Mouse (Mus musculus): Measurements from ENCODE around the gene Cluap1. TPM values are rescaled to one million over a fixed set of nuclear protein-coding genes. Genes with fewer than 3 reads are reported as not detected.
A peak's percentile ranks its signal among the peaks of the same experiment; 100 is the strongest.

Cluap1 gene
- polyA plus RNA-seq (2016; fragmentation: Nextera tagmentation; extraction: Ambion mirVana), result 12.4 and 12.5 TPM in 2 replicates

DNA sequence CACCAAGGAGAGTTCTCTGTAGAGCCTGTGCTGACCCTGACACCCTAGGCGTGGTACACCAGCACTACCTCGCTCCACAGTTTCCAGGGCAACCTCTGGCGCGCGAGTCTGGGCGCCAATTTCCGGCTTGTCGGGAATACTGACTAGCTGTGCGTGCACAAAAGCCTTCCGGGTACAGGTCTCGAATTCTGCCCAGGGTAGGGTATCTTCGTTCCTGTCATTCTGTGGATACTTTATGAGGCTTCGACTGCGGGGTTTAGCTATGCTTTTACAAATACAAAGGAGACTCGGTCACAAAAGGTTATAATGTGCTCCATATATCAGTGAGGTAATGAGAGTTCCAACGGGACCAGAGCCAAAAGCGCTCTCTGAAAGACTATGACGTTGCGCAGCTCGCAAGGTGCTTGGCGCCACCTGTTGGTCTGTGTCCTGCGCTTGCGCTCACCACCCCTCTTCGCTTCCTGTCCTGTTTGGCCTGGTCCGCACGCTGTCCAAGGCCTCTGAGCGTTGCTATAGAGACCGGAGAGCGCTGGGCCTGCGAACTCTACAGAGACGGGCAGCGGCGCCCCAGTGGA, at the start of gene Cluap1, which contains the start of gene 1700037C18Rik:
Gene Cluap1 (plus strand): TSS at position 265 of the 575 bp plus-strand sequence.
Gene 1700037C18Rik (minus strand): TSS at position 153 of the 575 bp plus-strand sequence.
- Histone ChIP-seq H3K36me3 (peaks cover 50% of the 10 kb centered on the region), H3K4me2 (peak within 1 kb of the TSS; percentile 91), H3K4me1 (peaks cover 16% of the 10 kb centered on the region), H3K27ac (peak within 1 kb of the TSS; percentile 77), H3K9me3 (replicated peaks) (no peaks in the 10 kb centered on the region), H3K4me3 (peak within 1 kb of the TSS; percentile 76), H3K27me3 (replicated peaks) (no peaks in the 10 kb centered on the region), H3K9ac (peak within 1 kb of the TSS; percentile 82)
- ATAC-seq, result peak; percentile 96
- under 1% methylated on average over 33 of the region's 33 CpGs for WGBS (ENCODE audit: insufficient replicate concordance)

DNA sequence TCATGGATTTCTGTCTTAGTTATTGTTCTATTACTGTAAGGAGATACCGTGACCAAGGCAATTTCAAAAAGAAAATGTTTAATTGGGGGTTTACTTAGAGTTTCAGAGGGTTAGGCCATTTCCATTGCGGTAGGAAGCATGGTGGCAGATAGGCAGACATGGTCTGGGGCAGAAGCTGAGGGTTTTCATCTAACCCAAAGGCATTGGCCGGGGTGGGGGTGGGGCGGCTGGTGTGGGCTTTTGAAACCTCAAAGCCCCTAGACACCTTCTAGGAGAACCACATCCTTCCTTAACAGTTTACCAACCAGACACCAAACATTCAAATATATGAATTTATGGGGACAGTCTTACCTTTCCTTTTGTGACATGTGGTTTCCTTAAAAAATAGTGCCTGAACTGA, 49.3 kb upstream of the Cluap1 start:
- H3K4me1 ChIP-seq, result 0 out of 2 replicates have a peak, but pooled peaks cover 3% of the 10 kb centered on the region
- H3K36me3 ChIP-seq, result peaks cover 25% of the 10 kb centered on the region
- no peak for ATAC-seq
- no peaks in the 10 kb centered on the region for H3K27me3 ChIP-seq (replicated peaks)
- WGBS (ENCODE audit: insufficient replicate concordance), result 41% methylated on average over 4 of the region's 4 CpGs
- H3K9ac ChIP-seq, result no peak overlapping the region
- H3K27ac ChIP-seq, result no peak overlapping the region
- no peak overlapping the region for H3K4me3 ChIP-seq
- no peaks in the 10 kb centered on the region for H3K9me3 ChIP-seq (replicated peaks)
- H3K4me2 ChIP-seq, result no peak overlapping the region

DNA sequence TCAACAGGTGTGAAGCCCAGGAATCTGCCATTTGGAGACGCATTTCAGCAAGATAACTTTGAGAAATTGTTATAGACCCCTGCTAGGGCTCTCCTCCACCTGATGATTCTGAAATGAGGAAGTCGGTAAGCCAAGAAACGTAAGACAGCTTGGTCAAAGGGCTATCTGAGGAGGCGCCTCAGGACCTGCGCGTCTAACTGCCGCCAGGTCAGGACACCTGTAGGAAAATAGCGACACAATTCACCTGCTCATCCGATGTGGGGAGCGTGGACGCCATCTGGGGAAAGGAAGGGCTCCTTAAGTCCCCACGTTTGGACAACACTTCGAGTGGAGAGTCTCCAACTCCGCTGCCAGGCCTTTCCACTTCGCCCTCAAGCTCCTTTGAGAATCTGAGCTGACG, 36.8 kb upstream of the Cluap1 start:
- Histone ChIP-seq H3K27me3 (replicated peaks) (no peaks in the 10 kb centered on the region), H3K9me3 (replicated peaks) (no peaks in the 10 kb centered on the region), H3K4me2 (peak overlapping the region; percentile 97), H3K4me3 (peak overlapping the region; percentile 64), H3K9ac (peak overlapping the region; percentile 72), H3K4me1 (peaks cover 33% of the 10 kb centered on the region), H3K27ac (peak overlapping the region; percentile 60; the same call in 1 of the 2 replicates), H3K36me3 (peaks cover 29% of the 10 kb centered on the region)
- WGBS (ENCODE audit: insufficient replicate concordance), result 2% methylated on average over 16 of the region's 16 CpGs
- ATAC-seq, result peak; percentile 1; the same call in 1 of the 2 replicates

DNA sequence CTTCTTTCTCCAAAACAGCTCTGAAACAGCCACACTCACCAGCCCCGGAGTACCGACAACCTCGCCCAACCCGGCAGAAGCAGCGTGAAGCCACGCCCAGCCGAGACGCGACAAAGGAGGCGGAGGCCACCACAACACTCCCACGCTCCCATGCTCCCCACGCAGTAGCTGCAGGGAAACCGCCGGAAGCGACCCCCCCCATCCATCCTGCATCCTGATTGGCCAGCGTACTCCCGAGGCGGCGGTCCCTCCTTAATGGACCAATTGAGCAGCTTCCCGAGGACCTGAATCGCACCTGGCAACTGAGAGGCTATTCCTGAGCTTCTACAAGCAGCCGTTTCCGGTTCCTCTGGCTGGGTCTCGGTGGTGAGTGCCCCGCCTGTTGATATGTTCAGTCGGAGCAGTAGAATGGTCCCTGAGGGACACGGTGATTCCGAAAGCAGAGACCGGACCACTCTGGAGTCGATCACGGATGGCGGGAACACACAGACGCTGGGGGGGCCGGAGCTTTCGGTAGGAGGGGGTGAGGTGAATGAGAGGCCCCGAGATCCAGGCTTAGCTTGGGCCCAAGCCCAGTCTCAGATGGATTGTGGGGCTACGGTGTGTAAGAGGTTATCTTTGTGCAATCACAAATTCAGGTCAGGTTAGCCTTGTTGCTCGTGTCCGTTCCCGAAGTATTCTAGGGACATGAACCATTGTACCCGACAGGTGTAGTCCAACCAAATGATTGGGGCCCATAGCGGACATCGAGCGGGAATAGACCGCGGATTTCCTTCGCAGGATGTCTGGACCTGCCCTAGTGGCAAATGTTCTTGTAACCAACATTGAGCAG, 36.2 kb upstream of the Cluap1 start, which contains the start of gene Naa60:
Gene Naa60 (plus strand): TSS at position 160 of the 832 bp plus-strand sequence.
- Histone ChIP-seq H3K4me3 (peak within 1 kb of the TSS; percentile 64), H3K36me3 (peaks cover 31% of the 10 kb centered on the region), H3K27ac (peak within 1 kb of the TSS; percentile 60; the same call in 1 of the 2 replicates), H3K9ac (peak within 1 kb of the TSS; percentile 72), H3K9me3 (replicated peaks) (no peaks in the 10 kb centered on the region), H3K27me3 (replicated peaks) (no peaks in the 10 kb centered on the region), H3K4me1 (peaks cover 35% of the 10 kb centered on the region), H3K4me2 (peak within 1 kb of the TSS; percentile 97)
- ATAC-seq, result peak; percentile 91
- WGBS (ENCODE audit: insufficient replicate concordance), result 7% methylated on average over 47 of the region's 47 CpGs

DNA sequence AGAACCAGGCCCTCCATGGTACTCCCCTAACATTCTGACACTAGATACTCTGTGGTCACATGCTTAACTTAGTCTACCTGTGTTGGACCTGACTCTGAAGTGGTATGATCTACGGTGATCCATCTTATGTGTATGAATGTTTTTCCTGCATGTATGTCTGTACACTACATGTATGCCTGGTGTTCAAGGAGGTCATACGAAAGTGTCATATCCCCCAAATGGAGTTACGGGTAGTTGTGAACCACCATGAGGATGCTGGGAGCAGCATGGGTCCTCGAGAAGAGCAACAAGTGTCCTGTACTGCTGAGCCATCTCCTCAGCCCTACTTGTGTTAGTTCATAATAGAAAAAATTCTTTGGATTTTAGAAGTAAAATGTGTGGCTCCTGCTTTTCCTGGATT, 32.3 kb upstream of the Cluap1 start:
- Histone ChIP-seq H3K27ac (no peak overlapping the region), H3K4me1 (peaks cover 24% of the 10 kb centered on the region)
- WGBS (ENCODE audit: insufficient replicate concordance), result 79% methylated on average over 4 of the region's 4 CpGs

DNA sequence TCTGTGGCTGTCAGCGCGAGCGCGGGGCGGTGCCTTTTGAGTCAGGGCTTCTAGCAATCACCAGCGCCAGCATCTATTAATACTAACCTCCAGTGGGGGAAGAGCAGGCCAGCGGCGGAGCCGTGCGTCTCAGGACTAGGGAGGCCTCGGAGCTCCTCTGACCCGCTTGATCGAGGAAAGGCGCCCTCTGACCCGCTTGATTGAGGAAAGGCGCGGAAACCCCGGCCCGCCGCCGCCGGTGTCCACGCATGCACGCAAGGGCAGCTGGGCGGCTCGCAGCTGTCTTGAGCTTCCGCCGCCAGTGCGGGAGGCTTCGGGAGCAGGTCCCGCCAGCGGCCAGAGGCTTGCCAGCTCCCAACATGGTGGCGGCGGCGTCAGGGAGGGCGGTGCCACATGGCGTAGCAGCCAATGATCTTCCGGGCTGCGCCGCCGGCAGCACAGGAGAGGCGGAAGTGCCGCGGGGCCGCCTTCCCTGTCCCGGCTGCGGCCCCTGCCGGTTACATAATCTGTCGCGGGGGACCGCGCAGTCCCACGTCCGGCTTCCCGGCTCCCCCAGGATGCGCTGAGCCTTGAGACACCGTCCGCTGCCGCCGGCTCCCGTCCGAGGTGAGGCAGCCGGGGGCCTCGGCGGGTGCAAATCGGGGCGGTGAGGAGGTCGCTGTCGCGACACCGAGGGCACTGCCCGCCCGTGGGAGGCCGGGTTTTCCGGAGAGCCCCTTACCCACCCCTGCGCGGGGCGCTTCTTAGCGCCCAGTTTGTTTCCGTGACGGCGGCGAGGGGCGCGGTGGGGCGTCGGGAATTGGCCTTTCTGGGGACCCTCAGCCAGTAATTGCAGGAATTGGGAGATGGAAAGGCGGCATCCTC, 24.2 kb upstream of the Cluap1 start, which contains the start of the genes Zfp597 and Gm20695:
Gene Zfp597 (minus strand): TSS at position 361 of the 864 bp plus-strand sequence.
Gene Gm20695 (plus strand): TSS at position 448 of the 864 bp plus-strand sequence.
- Histone ChIP-seq H3K4me1 (peaks cover 35% of the 10 kb centered on the region), H3K36me3 (peaks cover 17% of the 10 kb centered on the region), H3K4me3 (peak within 1 kb of the TSS; percentile 88), H3K4me2 (peak within 1 kb of the TSS; percentile 83), H3K9me3 (replicated peaks) (no peaks in the 10 kb centered on the region), H3K27ac (peak within 1 kb of the TSS; percentile 87), H3K27me3 (replicated peaks) (no peaks in the 10 kb centered on the region), H3K9ac (peak within 1 kb of the TSS; percentile 93)
- under 1% methylated on average over 88 of the region's 88 CpGs for WGBS (ENCODE audit: insufficient replicate concordance)
- peak; percentile 98 for ATAC-seq

More for the DNA sequence above, 32.3 kb upstream of the Cluap1 start:
- H3K4me2 ChIP-seq, result no peak overlapping the region
- H3K9ac ChIP-seq, result no peak overlapping the region
- H3K4me3 ChIP-seq, result no peak overlapping the region
- ATAC-seq, result no peak
- peaks cover 38% of the 10 kb centered on the region for H3K36me3 ChIP-seq
- no peaks in the 10 kb centered on the region for H3K27me3 ChIP-seq (replicated peaks)
- H3K9me3 ChIP-seq (replicated peaks), result no peaks in the 10 kb centered on the region

DNA sequence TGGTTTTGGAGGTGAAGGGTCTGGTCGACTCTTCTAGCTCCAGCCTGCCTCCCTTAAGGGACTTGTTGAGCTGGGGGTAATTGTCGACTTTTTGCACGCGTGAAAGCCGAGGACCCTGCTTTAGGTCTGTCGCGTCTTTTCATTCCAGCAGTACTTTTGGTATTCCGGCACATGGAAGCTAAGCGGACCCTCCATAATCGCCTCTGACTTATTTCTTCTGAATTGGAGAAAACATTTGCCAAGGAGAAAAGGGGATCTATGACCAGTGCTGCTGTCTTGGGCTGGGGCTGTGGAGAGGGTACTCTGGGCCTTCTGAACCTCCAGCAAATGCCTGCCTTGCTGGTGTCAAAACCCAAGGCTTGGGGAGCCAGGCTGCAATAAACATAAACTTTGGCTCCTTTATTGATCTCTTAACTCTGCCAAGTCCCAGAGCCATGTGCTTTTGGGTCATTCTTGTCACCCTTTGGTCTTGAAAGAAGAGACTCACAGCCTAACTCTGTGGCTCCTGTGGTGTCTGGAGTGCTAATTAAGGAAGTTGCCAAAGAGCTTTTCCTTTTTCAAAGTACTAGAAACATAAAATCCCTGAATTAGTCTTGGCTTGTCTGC, 23.4 kb upstream of the Cluap1 start:
- Histone ChIP-seq H3K9ac (peak overlapping the region; percentile 93), H3K4me3 (peak overlapping the region; percentile 88), H3K36me3 (peaks cover 15% of the 10 kb centered on the region; the same call in 1 of the 2 replicates), H3K4me1 (peaks cover 35% of the 10 kb centered on the region), H3K9me3 (replicated peaks) (no peaks in the 10 kb centered on the region), H3K27me3 (replicated peaks) (no peaks in the 10 kb centered on the region), H3K27ac (peak overlapping the region; percentile 87), H3K4me2 (peak overlapping the region; percentile 83)
- 4% methylated on average over 10 of the region's 10 CpGs for WGBS (ENCODE audit: insufficient replicate concordance)
- no peak for ATAC-seq

DNA sequence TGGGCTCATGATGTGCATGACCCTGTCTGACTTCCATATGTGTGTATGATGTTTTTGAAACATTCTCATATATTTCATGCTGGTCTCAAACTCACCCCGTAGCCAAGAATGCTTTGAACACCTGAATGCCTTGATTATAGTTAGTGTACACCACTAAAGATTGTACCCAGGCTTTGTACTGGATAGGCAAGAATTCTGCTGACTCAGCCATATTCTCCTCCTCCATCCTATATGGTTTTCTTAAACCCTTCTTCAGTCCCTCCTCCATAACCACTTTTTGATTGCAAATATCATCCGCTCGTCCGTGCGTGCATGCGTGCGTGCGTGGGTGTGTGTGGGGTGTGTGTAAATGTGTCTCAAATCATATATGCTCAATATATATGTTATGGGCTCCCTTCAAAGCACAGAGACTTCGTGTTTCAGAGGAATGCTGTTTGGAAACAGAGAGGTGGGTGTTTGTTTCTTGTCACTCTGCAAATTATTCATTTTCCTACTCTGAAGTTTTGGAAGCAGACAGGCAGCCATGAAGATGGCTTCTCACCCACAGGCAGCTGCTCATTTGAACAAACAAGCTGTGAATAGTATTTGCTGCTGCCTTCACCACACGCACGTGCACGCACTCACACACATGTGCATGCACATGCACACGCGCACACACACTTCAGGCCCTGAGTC, 16.8 kb upstream of the Cluap1 start:
- H3K27me3 ChIP-seq (replicated peaks), result no peaks in the 10 kb centered on the region
- no peak overlapping the region for H3K4me3 ChIP-seq
- no peaks in the 10 kb centered on the region for H3K9me3 ChIP-seq (replicated peaks)
- no peak overlapping the region for H3K4me2 ChIP-seq
- peaks cover 27% of the 10 kb centered on the region for H3K36me3 ChIP-seq
- no peak overlapping the region for H3K27ac ChIP-seq
- ATAC-seq, result no peak
- H3K4me1 ChIP-seq, result peaks cover 32% of the 10 kb centered on the region
- 87% methylated on average over 14 of the region's 14 CpGs for WGBS (ENCODE audit: insufficient replicate concordance)
- no peak overlapping the region for H3K9ac ChIP-seq

DNA sequence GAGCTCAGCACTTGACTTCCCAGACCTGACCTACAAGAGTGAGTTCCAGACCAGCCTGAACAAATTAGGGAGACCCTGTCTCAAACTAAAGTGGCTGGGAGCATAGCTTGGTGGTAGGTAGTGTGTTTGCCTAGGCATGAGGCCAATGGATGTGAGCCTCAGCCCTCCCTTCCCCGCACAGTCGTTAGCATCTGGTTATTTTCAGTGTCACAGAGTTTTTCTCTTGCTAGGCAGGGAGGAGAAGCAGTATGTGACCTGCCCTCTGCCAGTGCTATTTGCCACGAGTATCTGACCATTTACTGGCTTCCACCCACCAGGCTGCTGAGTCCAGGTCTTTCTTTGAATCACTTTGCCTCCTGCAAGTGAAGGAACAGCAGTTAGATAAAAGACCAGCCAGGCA, 14.9 kb upstream of the Cluap1 start:
- WGBS (ENCODE audit: insufficient replicate concordance), result 65% methylated on average over 3 of the region's 3 CpGs
- no peak overlapping the region for H3K27ac ChIP-seq
- no peak overlapping the region for H3K4me2 ChIP-seq
- H3K9me3 ChIP-seq (replicated peaks), result no peaks in the 10 kb centered on the region
- H3K27me3 ChIP-seq (replicated peaks), result no peaks in the 10 kb centered on the region
- no peak overlapping the region for H3K4me3 ChIP-seq
- peaks cover 22% of the 10 kb centered on the region for H3K4me1 ChIP-seq
- peaks cover 45% of the 10 kb centered on the region for H3K36me3 ChIP-seq
- H3K9ac ChIP-seq, result no peak overlapping the region
- no peak for ATAC-seq

DNA sequence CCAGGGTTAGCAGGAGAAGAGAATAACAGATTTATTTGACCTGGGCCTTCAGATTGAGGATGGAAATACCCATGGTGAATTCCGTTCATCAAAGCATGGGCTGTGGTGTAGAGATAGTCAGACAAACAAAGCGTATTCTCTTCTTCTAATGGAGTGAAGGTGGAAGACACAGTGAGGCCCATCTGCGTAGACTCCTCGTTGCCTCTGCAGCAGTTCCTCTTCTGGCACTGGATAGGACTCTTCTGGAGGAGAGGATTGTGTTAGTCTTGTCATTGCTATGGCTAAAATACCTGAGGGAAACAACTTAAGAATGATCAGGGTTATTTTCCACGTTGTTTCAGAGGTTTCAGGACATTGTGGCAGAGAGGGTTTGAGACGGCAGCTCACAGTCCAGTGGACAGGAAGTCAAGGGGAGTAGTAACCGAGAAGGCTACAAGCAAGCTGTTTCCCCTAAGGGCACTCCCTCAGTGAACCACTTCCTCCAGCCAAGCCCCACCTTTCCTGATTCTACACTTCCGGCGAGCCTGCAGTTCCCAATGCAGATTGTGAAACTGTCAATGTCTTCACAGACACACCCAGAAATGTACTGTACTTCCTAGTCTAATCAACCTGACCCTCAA, 13.3 kb upstream of the Cluap1 start:
- H3K4me2 ChIP-seq, result peak overlapping the region; percentile 37
- WGBS (ENCODE audit: insufficient replicate concordance), result 25% methylated on average over 9 of the region's 9 CpGs
- H3K4me1 ChIP-seq, result peaks cover 22% of the 10 kb centered on the region
- H3K9me3 ChIP-seq (replicated peaks), result no peaks in the 10 kb centered on the region
- H3K27ac ChIP-seq, result peak overlapping the region; percentile 43; the same call in 1 of the 2 replicates
- no peaks in the 10 kb centered on the region for H3K27me3 ChIP-seq (replicated peaks)
- peak; percentile 66 for ATAC-seq
- H3K36me3 ChIP-seq, result peaks cover 59% of the 10 kb centered on the region
- no peak overlapping the region; the same call in 1 of the 2 replicates for H3K9ac ChIP-seq
- H3K4me3 ChIP-seq, result no peak overlapping the region
